Mouse (Mus musculus): ENCODE measurements at regions not wholly inside any gene's neighbourhood (a gene's known extent, or its start where the extent isn't known, plus 50 kb on each side); places are given as distances from the start of the nearest gene placed in this dataset.

- no peak for DNase-seq (ENCODE audit: low spot score in 2 of 2)
Measured at GRCm38 (mm10) chr1:105079437-105079836, 277.1 kb downstream of the Rnf152 start.

GRCm38 (mm10) chr1:105075728-105076127 is 280.8 kb downstream of the Rnf152 start:
- DNase-seq (ENCODE audit: low spot score in 2 of 2) = no peak

- DNase-seq (ENCODE audit: low spot score in 2 of 2) = no peak
Measured at GRCm38 (mm10) chr1:105074326-105074725, 282.2 kb downstream of the Rnf152 start.

- DNase-seq (ENCODE audit: low spot score in 2 of 2) = no peak
Measured at GRCm38 (mm10) chr1:105070661-105071455, 285.7 kb downstream of the Rnf152 start.

GRCm38 (mm10) chr1:105067902-105068301 is 288.6 kb downstream of the Rnf152 start:
- peak in 1 of 2 experiments; percentile 45 for DNase-seq (ENCODE audit: low spot score in 2 of 2)

GRCm38 (mm10) chr1:105067049-105067795 is 289.3 kb downstream of the Rnf152 start:
- DNase-seq (ENCODE audit: low spot score in 2 of 2) = no peak

- DNase-seq (ENCODE audit: low spot score in 2 of 2) = no peak
Measured at GRCm38 (mm10) chr1:105050584-105051363, 282.4 kb downstream of the Cdh20 start.
